Mouse (Mus musculus) thymus, adult 2 months (tissue): Measurements from ENCODE around the gene Copz1. TPM values are rescaled to one million over a fixed set of nuclear protein-coding genes. Genes with fewer than 3 reads are reported as not detected.

Experiments used
- DNase-seq: peaks from one replicate; pipeline ENCODE4 v3.0.0; 2021
- H3K27ac ChIP-seq: fragments of 200-500 bp; 2 replicates; pipeline ENCODE4 v1.5.1; 2012; ENCODE audit warnings: low read length, control low read depth; ENCODE audit not compliant: control insufficient read depth, insufficient read depth
- H3K27me3 ChIP-seq: fragments of 200-500 bp; 2 replicates; pipeline ENCODE4 v1.6.1; 2012; ENCODE audit warnings: mild to moderate bottlenecking, low read length, moderate library complexity, mixed read lengths; ENCODE audit not compliant: control insufficient read depth, insufficient read depth
- H3K36me3 ChIP-seq: fragments of 200-500 bp; 2 replicates; pipeline ENCODE4 v1.6.1; 2012; ENCODE audit warnings: mild to moderate bottlenecking, low read length, moderate library complexity; ENCODE audit not compliant: control insufficient read depth, insufficient read depth
- H3K4me1 ChIP-seq: fragments of 200-500 bp; replicated peaks from 2 replicates; pipeline ENCODE4 v1.6.1; 2012; ENCODE audit warnings: low read length; ENCODE audit not compliant: control insufficient read depth, insufficient read depth
- H3K4me3 ChIP-seq: fragments of 200-500 bp; 2 replicates; pipeline ENCODE4 v1.5.1; 2012; ENCODE audit warnings: mild to moderate bottlenecking, low read length, control low read depth, moderate library complexity; ENCODE audit not compliant: control insufficient read depth, insufficient read depth
- CTCF ChIP-seq: fragments of 200-500 bp; IDR thresholded peaks from 2 replicates; pipeline ENCODE4 v1.5.1; 2012; ENCODE audit warnings: mild to moderate bottlenecking, control low read depth, low read length, moderate library complexity, borderline replicate concordance; ENCODE audit not compliant: control insufficient read depth, poor library complexity, insufficient read depth; ENCODE audit errors: extremely low read depth
- POLR2A ChIP-seq: fragments of 200-500 bp; IDR thresholded peaks from 2 replicates; pipeline ENCODE4 v1.6.1; 2012; ENCODE audit warnings: mild to moderate bottlenecking, low read length, control low read depth, moderate library complexity; ENCODE audit not compliant: control insufficient read depth, poor library complexity, insufficient read depth; ENCODE audit errors: extremely low read depth
- WGBS: fragments of 180-500 bp; shearing (Covaris S2); methylation state at CpG from one replicate; pipeline ENCODE4 v1.1.7; 2018; 5-methylcytosine and 5-hydroxymethylcytosine counted together
- polyA plus RNA-seq: library from polyadenylated mRNA; depleted of rRNA; stranded (reverse); fragments of >200 nt; gene quantifications from 2 replicates; pipeline ENCODE4 v1.2.3, GENCODE M21; 2012

Gene Copz1
- polyA plus RNA-seq, 1 experiment, result 124 TPM

DNA sequence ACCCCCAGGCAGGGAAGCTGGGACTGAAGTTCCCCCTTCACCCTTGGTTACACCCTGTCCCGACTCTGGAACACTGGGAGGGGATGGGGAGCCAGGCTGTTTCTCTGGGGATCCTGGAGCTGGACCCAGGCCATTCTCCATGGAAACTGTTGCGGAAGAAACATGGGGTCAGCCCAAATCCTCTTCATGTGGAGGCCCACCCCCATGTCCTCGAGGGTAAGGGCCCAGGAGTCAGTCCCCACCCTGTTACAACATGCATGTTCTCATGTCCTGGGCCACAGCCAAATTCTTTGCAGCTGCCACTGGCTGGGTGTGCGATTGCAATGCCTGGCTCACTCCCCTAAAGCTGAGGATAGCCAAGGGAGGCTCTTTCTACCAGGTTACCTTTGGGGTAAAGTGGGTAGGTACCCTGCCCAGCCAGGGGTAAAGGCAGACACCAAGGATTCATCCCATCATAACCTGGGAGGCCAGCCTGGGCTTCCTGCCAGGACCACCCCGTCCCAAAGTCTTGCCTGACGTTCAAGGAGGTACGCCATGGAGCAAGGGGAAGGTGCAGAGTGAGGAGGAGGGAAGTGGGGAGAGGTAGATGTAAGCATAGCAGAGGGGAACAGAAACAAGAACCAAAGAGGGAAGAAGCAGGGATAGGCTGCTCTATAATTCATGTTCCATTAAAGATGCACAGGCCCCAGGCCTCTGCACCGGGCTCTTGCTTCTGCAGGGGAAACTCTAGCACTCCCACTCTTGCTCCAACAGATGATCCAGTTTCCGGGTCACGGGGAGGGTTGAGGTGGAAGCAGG is 43.7 kb downstream of the Copz1 start:
- Histone ChIP-seq H3K4me1 (no peaks in the 10 kb centered on the region), H3K27ac (no peak overlapping the region), H3K4me3 (no peak overlapping the region), H3K27me3 (no peaks in the 10 kb centered on the region), H3K36me3 (no peaks in the 10 kb centered on the region)
- no peak for DNase-seq
- TF ChIP-seq POLR2A (no peak), CTCF (no peak)
- WGBS, result 89% methylated on average over 10 of the region's 10 CpGs

GRCm38 (mm10) chr15:103317120-103317519 is 44.6 kb downstream of the Copz1 start:
- TF ChIP-seq CTCF (no peak), POLR2A (no peak)
- no peaks in the 10 kb centered on the region for H3K27me3 ChIP-seq

DNA sequence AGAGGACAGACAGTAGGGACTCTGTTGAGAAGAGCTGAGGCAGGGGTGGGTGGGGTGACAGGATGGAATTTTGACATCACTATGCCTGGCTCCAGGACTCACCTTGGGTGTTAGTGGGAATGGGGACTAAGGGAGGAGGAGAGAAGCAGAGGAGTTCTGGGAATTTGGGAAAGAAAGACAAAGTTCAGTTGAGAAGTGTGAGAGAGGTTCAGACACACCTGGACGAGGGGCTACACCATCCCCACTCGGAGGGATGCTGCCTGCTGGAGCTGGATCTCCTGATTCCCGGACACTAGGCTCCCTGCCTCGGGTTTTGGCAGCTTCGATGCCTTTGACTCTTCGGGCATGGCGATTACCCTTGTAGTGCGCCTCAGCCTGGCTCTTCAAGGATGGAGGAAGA is 45.2 kb downstream of the Copz1 start:
- Histone ChIP-seq H3K27me3 (no peaks in the 10 kb centered on the region), H3K4me1 (no peaks in the 10 kb centered on the region), H3K36me3 (no peaks in the 10 kb centered on the region), H3K4me3 (no peak overlapping the region), H3K27ac (no peak overlapping the region)
- DNase-seq, result no peak
- 94% methylated on average over 8 of the region's 8 CpGs for WGBS
- TF ChIP-seq CTCF, result no peak
- no peak for TF ChIP-seq POLR2A

More at GRCm38 (mm10) chr15:103317120-103317519, 44.6 kb downstream of the Copz1 start:
- H3K4me1 ChIP-seq, result no peaks in the 10 kb centered on the region
- no peak overlapping the region for H3K27ac ChIP-seq
- H3K36me3 ChIP-seq, result no peaks in the 10 kb centered on the region
- no peak for DNase-seq
- H3K4me3 ChIP-seq, result no peak overlapping the region

- Histone ChIP-seq H3K27ac (no peak overlapping the region), H3K4me3 (no peak overlapping the region), H3K36me3 (no peaks in the 10 kb centered on the region), H3K4me1 (peaks cover 4% of the 10 kb centered on the region), H3K27me3 (no peaks in the 10 kb centered on the region)
- WGBS, result 92% methylated on average over 3 of the region's 3 CpGs
- no peak for TF ChIP-seq CTCF
- no peak for TF ChIP-seq POLR2A
- DNase-seq, result no peak
Observed at GRCm38 (mm10) chr15:103318201-103318816, 45.8 kb downstream of the Copz1 start.

- peaks cover 9% of the 10 kb centered on the region for H3K4me1 ChIP-seq
- no peak overlapping the region for H3K4me3 ChIP-seq
- WGBS, result 97% methylated on average over 1 of the region's 1 CpGs
- H3K27me3 ChIP-seq, result no peaks in the 10 kb centered on the region
- H3K36me3 ChIP-seq, result no peaks in the 10 kb centered on the region
- no peak overlapping the region for H3K27ac ChIP-seq
- TF ChIP-seq POLR2A (no peak), CTCF (peak; percentile 35; the same call in 1 of the 2 replicates)
- no peak for DNase-seq
Observed at GRCm38 (mm10) chr15:103321076-103321475, 48.6 kb downstream of the Copz1 start.

DNA sequence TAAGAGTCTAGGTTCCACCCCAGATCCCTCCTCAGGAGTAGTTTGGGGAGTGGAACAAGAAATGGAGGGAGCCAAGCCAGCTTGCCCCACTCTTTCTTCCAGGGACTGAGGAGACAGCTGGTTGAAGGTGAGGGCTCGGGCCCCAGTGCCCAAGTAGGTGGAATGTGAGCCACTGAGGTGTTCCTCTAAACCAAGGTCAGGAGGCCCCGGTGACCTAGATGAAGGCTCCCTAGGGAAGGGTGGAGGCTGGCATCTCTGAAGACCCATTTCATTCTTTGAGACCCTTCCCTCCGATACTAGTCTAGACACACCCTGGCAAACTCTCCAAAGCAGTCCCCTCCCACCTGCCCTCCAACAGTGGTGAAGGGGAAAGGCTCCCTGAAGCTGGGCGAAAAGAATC is 49.9 kb downstream of the Copz1 start:
- WGBS, result 91% methylated on average over 4 of the region's 4 CpGs
- H3K4me3 ChIP-seq, result no peak overlapping the region
- peaks cover 9% of the 10 kb centered on the region for H3K4me1 ChIP-seq
- DNase-seq, result no peak
- no peak overlapping the region for H3K27ac ChIP-seq
- TF ChIP-seq POLR2A (no peak), CTCF (no peak)
- no peaks in the 10 kb centered on the region for H3K27me3 ChIP-seq
- no peaks in the 10 kb centered on the region for H3K36me3 ChIP-seq
